Mouse (Mus musculus) gastrocnemius, adult 2 months (tissue): ENCODE results near the gene Nemf. TPM values are rescaled to one million over a fixed set of nuclear protein-coding genes. Genes with fewer than 3 reads are reported as not detected.

Experiments
- DNase-seq: peaks from one replicate; pipeline ENCODE4 v3.0.0; 2022
- H3K27ac ChIP-seq: fragments of 200-600 bp; 2 replicates; pipeline ENCODE4 v1.8.1; 2022; ENCODE audit warnings: mild to moderate bottlenecking
- H3K4me3 ChIP-seq: fragments of 200-600 bp; 2 replicates; pipeline ENCODE4 v1.8.1; 2022; ENCODE audit warnings: mild to moderate bottlenecking, moderate library complexity
- CTCF ChIP-seq: fragments of 200-600 bp; IDR thresholded peaks from 2 replicates; pipeline ENCODE4 v1.8.1; 2022; ENCODE audit warnings: antibody characterized with exemption, mild to moderate bottlenecking, moderate library complexity
- intact Hi-C: fragments of 180-260 bp; cut with DNase I; formaldehyde crosslinking; loops from one replicate; pipeline ENCODE4 v1.15.1; 2025
- microRNA-seq: library from miRNA; unstranded; fragments of <30 nt; microRNA quantifications from one replicate; pipeline ENCODE4 v1.2.0, GENCODE M21; 2021
- total RNA-seq, 2 experiments: library from RNA; stranded (reverse); gene quantifications; 2 replicates each; pipeline ENCODE4 v1.2.3; 2021

The Nemf gene
- total RNA-seq, 2 experiments from 2014 or later, result 23.1 to 23.6 TPM

- Histone ChIP-seq H3K27ac (no peak overlapping the region), H3K4me3 (no peak overlapping the region)
- intact Hi-C loops, result no loop called here
- no peak for DNase-seq
- peak; percentile 1; the same call in 1 of the 2 replicates for TF ChIP-seq CTCF
These were observed 94.7 kb downstream of the Nemf start for GRCm38 (mm10) chr12:69262251-69262650.

Small RNA genes within 50 kb of the gene (microRNA-seq; reads per million reads assigned to microRNA genes)
- gene Gm47299 (not detected), gene Gm47305 (not detected)

Other genes with a start within 250 kb of the Nemf start
- gene Rps29, start 198.0 kb downstream of the Nemf start, total RNA-seq, result 1,000 to 10,000 TPM in 1 of 2 experiments, 100 to 1,000 TPM in 1; 838 to 1,075 TPM
- not detected for gene Lrr1, start 188.4 kb downstream of the Nemf start, total RNA-seq
- gene Rpl36al, start 173.1 kb downstream of the Nemf start, total RNA-seq, result 100 to 1,000 TPM; 290 to 325 TPM
- gene Mgat2, start 173.0 kb downstream of the Nemf start, total RNA-seq, result 1 to 10 TPM; 6.0 to 7.3 TPM
- 1 to 10 TPM; 3.1 to 3.4 TPM for gene Gm49383, start 160.1 kb downstream of the Nemf start, total RNA-seq
- gene Dnaaf2, start 158.7 kb downstream of the Nemf start, total RNA-seq, result under 1 TPM; 0.38 to 0.64 TPM
- 1 to 10 TPM; 2.0 to 3.2 TPM for gene Gm49384, start 152.9 kb downstream of the Nemf start, total RNA-seq
- gene Pole2, start 129.0 kb downstream of the Nemf start, total RNA-seq, result under 1 TPM; 0.28 to 0.42 TPM
- gene Klhdc1, start 116.0 kb downstream of the Nemf start, total RNA-seq, result 10 to 100 TPM; 18.7 to 24.1 TPM
- 100 to 1,000 TPM; 110 to 114 TPM for gene Klhdc2, start 60.5 kb downstream of the Nemf start, total RNA-seq
- 10 to 100 TPM; 20.5 to 20.8 TPM for gene Arf6, start 15.0 kb upstream of the Nemf start, total RNA-seq
- not detected for gene Gm9887, start 15.3 kb upstream of the Nemf start, total RNA-seq
- 1 to 10 TPM; 3.5 to 3.7 TPM for gene Vcpkmt, start 225.9 kb upstream of the Nemf start, total RNA-seq